ENCODE assay signal across 1 mouse cellular context in the genomic region with DNA sequence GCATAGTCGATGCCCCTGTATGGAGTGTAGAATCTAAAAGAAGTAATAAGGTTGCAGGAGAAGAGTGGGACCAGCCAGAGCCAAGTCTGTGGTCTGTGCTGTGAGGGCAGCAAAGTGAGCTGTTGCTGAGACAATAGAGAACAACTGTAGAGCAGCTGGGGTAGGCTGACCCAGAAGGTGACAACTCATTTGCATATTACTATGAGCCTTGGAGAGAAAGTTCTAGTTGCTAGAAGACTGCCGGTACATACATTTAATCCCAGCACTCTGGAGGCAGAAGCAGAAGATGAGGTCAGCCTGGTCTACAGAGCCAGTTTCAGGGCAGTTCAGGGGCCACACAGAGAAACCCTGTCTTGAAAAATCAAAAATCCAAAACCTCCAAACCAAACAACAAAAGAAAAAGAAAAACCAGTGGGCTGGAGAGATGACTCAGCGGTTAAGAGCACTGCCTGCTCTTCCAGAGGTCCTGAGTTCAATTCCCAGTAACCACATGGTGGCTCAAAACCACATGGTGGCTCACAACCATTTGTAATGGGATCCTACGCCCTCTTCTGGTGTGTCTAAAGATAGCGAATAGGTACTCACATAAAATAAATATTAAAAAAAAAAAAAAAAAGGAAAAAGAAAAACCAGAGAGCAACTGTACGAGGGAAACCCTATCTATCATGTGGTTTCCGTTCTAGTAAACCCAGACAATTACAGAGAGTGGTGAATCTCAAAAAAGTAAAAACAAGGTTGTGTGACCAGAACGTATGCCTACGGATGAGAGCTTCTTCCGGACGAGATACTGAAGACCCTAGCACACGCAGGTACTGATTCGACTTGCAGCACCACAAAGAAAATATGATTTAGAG.
A peak's percentile ranks its signal among the peaks of the same experiment; 100 is the strongest.
TF ChIP-seq lines count a peak whose summit lies in the region.

No protein-coding gene starts in this region.

TF ChIP-seq in MEL, 35 proteins besides CTCF, POLR2A, EP300 and RAD21 (continued from another document):
- no peak for TF ChIP-seq ETS1 (IDR thresholded peaks at IDR 0.05; ENCODE audit: low read depth, low read length)
- TF ChIP-seq KAT2A (conservative IDR thresholded peaks at IDR 0.05; ENCODE audit: low read depth, low read length): no peak
- no peak for TF ChIP-seq UBTF (IDR thresholded peaks at IDR 0.05; ENCODE audit: borderline replicate concordance, insufficient read depth, low read depth, low read length)
- TF ChIP-seq RCOR1 (IDR thresholded peaks at IDR 0.05; ENCODE audit: low read depth, low read length): peak; percentile 87
- no peak for TF ChIP-seq MEF2A (IDR thresholded peaks at IDR 0.05; ENCODE audit: extremely low read depth, insufficient replicate concordance, low read depth, low read length, poor library complexity, severe bottlenecking)
- TF ChIP-seq E2F4 (IDR thresholded peaks at IDR 0.05; ENCODE audit: borderline replicate concordance, low read depth, low read length): no peak
- peak; percentile 42; the same call in 1 of the 2 replicates for TF ChIP-seq SIN3A (IDR thresholded peaks at IDR 0.05; ENCODE audit: low read length)
- 0 out of 2 replicates have a peak, but pooled peaks have one; percentile 24 for TF ChIP-seq BHLHE40 (IDR thresholded peaks at IDR 0.05; ENCODE audit: borderline replicate concordance, low read depth, low read length)
- no peak for TF ChIP-seq NRF1 (IDR thresholded peaks at IDR 0.05; ENCODE audit: insufficient read depth, low read depth, low read length, poor library complexity, severe bottlenecking)
- no peak for TF ChIP-seq CHD2 (IDR thresholded peaks at IDR 0.05; ENCODE audit: low read length)
- no peak for TF ChIP-seq NELFE (IDR thresholded peaks at IDR 0.05; ENCODE audit: low read depth, low read length)
